Mouse (Mus musculus): ENCODE data around the gene Htt. TPM values are rescaled to one million over a fixed set of nuclear protein-coding genes. Genes with fewer than 3 reads are reported as not detected.

Gene Htt
- polyA plus RNA-seq, 1 experiment = 45.7 TPM

DNA sequence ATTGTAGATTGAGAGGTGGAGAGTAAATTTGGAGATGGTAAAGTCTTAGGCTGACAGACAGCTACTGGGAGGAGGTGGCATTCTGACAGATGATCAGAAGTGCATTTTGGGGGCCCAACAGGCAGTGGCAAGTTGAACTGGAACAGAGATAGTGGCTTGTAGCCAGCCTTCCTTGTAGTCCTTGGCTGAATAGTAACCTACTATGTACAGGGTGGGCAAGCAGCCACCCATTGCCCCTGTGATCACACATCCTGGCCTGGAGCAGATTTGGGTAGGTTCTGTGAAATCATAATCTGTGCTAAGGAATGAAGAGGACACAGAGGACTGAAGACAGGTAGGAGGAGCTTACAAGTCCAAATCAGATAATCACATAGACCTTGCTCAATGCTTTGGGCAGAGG, 142.9 kb downstream of the Htt start:
- Histone ChIP-seq H3K27ac (ENCODE audit: insufficient read depth, low read depth, low read length) (no peak overlapping the region), H3K4me1 (ENCODE audit: control insufficient read depth, insufficient read depth, low read length) (0 out of 2 replicates have a peak, but pooled peaks cover 2% of the 10 kb centered on the region), H3K4me3 (ENCODE audit: insufficient read depth, low read depth, low read length) (no peak overlapping the region)
- no peak for TF ChIP-seq POLR2A (IDR thresholded peaks at IDR 0.05; ENCODE audit: insufficient read depth, low read depth, low read length)
- no peak for TF ChIP-seq CTCF (IDR thresholded peaks at IDR 0.05; ENCODE audit: insufficient read depth, low read depth, low read length)

DNA sequence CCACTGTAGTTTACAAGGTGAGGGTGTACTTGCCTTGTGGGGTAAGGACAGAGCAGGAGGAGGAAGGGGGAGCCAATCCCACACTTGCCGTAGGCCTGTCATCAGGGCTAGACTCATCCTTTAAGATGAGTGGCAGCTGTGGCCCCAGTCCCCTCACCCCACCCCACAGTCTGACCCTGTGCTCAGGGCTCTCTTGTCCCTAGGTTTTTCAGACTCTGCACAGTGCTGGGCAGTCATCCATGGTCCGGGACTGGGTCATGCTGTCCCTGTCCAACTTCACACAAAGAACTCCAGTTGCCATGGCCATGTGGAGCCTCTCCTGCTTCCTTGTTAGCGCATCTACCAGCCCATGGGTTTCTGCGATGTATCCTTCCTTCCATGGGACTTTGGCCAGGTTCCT, 145.7 kb downstream of the Htt start:
- WGBS = 86% methylated on average over 4 of the region's 4 CpGs

DNA sequence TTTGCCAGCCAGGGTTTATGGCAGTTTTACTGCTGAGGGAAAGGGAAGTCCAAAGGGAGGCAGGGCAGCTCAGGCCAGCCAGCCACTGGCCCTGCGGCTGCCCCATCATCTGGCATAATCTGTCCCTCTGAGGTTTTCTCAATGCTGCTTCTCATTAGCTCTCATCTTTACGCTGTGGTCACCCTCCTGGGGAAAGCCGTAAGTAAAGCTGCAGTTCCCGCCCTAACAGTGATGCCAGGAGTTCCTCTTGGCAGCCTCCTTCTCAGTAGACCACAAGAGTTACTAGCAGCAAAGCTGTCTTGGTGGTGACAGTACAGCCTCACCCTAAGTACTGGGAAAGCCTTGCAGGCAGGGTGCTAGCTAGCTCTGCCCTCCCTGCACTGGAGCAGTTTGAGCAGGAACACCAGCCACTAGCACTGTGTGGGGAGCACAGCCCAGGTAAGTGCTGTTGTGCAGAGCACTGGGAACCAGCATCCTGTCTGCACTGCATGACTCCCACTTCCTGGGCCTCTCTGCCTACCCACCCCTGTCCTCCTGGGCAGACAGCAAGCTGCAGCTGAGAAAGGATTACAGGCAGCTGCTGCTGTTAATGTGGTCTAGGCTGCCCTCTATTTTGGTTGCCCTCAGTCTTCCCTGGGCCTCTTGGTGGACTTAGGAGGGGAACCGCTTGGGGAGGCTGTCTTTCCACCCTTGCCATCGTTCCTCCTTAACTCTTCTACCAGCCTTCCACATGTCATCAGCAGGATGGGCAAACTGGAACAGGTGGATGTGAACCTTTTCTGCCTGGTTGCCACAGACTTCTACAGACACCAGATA, 146.6 kb downstream of the Htt start, which contains the start of gene Msantd1:
Msantd1 (plus strand) TSS at position 103 of the 816 bp plus-strand sequence.
- 74% methylated on average over 6 of the region's 6 CpGs for WGBS
- Histone ChIP-seq H3K27ac (ENCODE audit: insufficient read depth, low read depth, low read length) (no peak within 1 kb of the TSS), H3K4me3 (ENCODE audit: insufficient read depth, low read depth, low read length) (no peak within 1 kb of the TSS), H3K4me1 (ENCODE audit: control insufficient read depth, insufficient read depth, low read length) (no peaks in the 10 kb centered on the region)
- TF ChIP-seq POLR2A (IDR thresholded peaks at IDR 0.05; ENCODE audit: insufficient read depth, low read depth, low read length) (no peak), CTCF (IDR thresholded peaks at IDR 0.05; ENCODE audit: insufficient read depth, low read depth, low read length) (no peak)

More for the DNA sequence above, 145.7 kb downstream of the Htt start:
- TF ChIP-seq POLR2A (IDR thresholded peaks at IDR 0.05; ENCODE audit: insufficient read depth, low read depth, low read length) (no peak), CTCF (IDR thresholded peaks at IDR 0.05; ENCODE audit: insufficient read depth, low read depth, low read length) (no peak)
- H3K27ac ChIP-seq (ENCODE audit: insufficient read depth, low read depth, low read length) = no peak overlapping the region
- H3K4me1 ChIP-seq (ENCODE audit: control insufficient read depth, insufficient read depth, low read length) = no peaks in the 10 kb centered on the region
- no peak overlapping the region for H3K4me3 ChIP-seq (ENCODE audit: insufficient read depth, low read depth, low read length)

DNA sequence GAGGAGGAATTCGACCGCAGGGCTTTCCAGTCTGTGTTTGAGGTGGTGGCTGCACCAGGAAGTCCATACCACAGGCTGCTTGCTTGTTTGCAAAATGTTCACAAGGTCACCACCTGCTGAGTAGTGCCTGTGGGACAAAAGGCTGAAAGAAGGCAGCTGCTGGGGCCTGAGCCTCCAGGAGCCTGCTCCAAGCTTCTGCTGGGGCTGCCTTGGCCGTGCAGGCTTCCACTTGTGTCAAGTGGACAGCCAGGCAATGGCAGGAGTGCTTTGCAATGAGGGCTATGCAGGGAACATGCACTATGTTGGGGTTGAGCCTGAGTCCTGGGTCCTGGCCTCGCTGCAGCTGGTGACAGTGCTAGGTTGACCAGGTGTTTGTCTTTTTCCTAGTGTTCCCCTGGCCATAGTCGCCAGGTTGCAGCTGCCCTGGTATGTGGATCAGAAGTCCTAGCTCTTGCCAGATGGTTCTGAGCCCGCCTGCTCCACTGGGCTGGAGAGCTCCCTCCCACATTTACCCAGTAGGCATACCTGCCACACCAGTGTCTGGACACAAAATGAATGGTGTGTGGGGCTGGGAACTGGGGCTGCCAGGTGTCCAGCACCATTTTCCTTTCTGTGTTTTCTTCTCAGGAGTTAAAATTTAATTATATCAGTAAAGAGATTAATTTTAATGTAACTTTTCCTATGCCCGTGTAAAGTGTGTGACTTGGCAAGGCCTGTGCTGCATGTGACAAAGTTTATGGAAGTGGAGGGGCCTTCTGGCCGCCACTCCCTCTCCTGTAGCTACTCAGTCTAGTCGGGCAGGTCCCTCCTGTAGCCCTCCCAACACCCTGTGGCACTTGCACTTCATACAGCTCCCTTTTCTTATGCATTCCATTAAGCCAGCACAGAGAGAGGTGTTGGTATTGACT, 147.4 kb downstream of the Htt start:
- TF ChIP-seq CTCF (IDR thresholded peaks at IDR 0.05; ENCODE audit: insufficient read depth, low read depth, low read length) = no peak
- TF ChIP-seq POLR2A (IDR thresholded peaks at IDR 0.05; ENCODE audit: insufficient read depth, low read depth, low read length) = no peak
- Histone ChIP-seq H3K4me1 (ENCODE audit: control insufficient read depth, insufficient read depth, low read length) (no peaks in the 10 kb centered on the region), H3K27ac (ENCODE audit: insufficient read depth, low read depth, low read length) (no peak overlapping the region), H3K4me3 (ENCODE audit: insufficient read depth, low read depth, low read length) (no peak overlapping the region)
- 77% methylated on average over 9 of the region's 9 CpGs for whole genome bisulfite sequencing

DNA sequence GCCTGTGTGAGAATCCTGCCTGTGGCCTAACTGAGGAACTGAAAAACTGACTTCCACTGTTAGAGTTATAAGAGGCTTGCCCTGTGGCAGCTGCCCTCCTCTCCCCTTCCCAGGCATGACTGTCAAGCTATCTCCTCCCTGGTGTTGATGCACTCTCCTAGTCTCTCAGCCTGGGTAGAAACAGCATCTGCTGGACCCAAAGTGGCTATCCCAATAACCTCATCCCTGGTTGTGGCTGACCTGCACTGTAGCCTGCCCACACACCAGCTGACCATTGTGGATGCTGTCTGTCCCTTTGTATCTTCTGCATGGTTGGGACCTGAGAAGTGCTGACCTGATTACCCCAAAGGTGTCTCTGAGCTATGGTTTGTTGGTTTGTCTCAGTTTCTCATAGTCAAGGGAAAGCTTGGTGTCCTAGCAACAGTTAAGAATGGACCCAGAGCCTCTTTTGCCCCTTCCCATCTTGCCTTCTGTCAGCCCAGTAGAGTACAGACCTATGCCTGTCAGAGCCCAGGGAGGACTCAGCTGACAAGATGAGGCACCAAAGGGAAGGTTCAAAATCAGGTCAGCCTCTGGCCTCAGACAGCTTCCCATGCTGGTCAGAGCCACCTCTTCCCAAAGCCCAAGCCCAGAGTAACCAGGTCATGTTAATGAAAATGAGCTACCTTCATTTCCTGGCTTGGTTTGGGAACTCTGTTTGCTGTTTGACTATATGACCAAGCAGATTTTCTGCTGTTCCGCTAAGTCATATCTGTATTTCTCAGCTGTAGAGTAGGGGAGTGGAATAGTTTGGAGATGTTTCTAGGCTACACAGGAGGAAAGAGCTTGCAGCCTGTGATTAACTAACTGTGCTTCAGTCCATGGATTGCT, 148.3 kb downstream of the Htt start:
- TF ChIP-seq CTCF (IDR thresholded peaks at IDR 0.05; ENCODE audit: insufficient read depth, low read depth, low read length) = no peak
- no peak for TF ChIP-seq POLR2A (IDR thresholded peaks at IDR 0.05; ENCODE audit: insufficient read depth, low read depth, low read length)
- no peak overlapping the region for H3K4me3 ChIP-seq (ENCODE audit: insufficient read depth, low read depth, low read length)
- WGBS = 92% methylated on average over 1 of the region's 1 CpGs
- H3K27ac ChIP-seq (ENCODE audit: insufficient read depth, low read depth, low read length) = no peak overlapping the region
- H3K4me1 ChIP-seq (ENCODE audit: control insufficient read depth, insufficient read depth, low read length) = no peaks in the 10 kb centered on the region

DNA sequence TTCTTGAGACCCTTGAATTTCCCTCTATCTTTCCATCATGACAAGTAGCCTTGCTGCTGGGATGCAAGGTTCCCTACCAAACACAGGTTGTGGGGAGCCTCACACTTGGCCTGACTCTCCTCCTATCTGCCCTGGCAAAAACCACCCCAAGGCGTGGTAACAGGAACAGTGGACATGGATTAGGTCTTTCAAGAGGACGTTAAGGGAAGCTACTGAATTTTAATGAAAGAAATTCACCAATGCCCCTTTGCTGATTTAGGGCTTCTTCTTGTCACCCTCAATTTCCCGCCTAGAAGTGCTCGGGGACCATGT, 148.9 kb downstream of the Htt start:
- TF ChIP-seq POLR2A (IDR thresholded peaks at IDR 0.05; ENCODE audit: insufficient read depth, low read depth, low read length) = no peak
- no peak for TF ChIP-seq CTCF (IDR thresholded peaks at IDR 0.05; ENCODE audit: insufficient read depth, low read depth, low read length)
- H3K4me3 ChIP-seq (ENCODE audit: insufficient read depth, low read depth, low read length) = no peak overlapping the region
- no peak overlapping the region for H3K27ac ChIP-seq (ENCODE audit: insufficient read depth, low read depth, low read length)
- no peaks in the 10 kb centered on the region for H3K4me1 ChIP-seq (ENCODE audit: control insufficient read depth, insufficient read depth, low read length)
- 83% methylated on average over 4 of the region's 4 CpGs for WGBS

DNA sequence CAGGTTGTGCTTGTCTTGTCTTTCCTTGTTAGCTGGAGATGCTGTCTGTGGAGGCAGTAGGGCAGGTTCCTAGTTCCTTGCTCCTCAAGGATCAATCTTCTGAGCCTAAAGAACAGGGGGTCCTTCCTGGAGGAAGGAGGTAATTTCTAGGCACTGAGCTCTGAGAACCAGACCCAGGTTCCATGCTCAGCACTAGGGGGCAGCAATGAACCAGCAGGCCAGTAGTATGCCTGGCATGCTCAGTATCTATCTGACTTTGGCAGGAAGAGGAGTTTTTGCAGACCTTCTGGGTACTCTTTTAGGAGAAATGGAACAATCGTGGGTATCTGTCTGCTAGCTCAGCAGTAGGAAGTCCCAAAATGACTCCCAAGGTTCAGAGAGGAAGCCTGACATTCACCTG, 154.3 kb downstream of the Htt start:
- peaks cover 14% of the 10 kb centered on the region for H3K4me1 ChIP-seq (ENCODE audit: control insufficient read depth, insufficient read depth, low read length)
- no peak for TF ChIP-seq POLR2A (IDR thresholded peaks at IDR 0.05; ENCODE audit: insufficient read depth, low read depth, low read length)
- 0 out of 2 replicates have a peak, but pooled peaks have one; percentile 26 for TF ChIP-seq CTCF (IDR thresholded peaks at IDR 0.05; ENCODE audit: insufficient read depth, low read depth, low read length)
- H3K27ac ChIP-seq (ENCODE audit: insufficient read depth, low read depth, low read length) = no peak overlapping the region
- WGBS = 3% methylated on average over 1 of the region's 1 CpGs
- H3K4me3 ChIP-seq (ENCODE audit: insufficient read depth, low read depth, low read length) = no peak overlapping the region

DNA sequence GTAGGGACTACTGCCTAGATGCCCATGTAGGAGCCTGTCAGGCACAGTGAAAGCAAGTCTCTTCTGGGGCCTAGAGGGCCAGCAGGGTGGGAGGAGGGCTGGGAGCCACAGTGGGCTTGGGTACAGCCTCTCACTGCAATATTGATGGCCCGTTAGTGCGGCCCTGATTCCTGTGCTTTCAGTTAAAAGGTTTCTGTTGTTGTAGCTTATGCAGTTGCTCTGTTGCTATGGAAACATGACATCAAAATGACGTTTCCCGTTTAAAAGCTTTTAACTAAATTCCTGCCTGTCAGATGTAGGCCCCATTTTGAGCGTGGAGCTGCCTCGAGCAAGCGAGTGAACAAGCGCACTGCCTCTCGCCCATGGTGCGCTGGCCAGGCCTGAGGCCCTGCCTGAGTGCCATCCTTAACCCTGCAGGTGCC, 155.7 kb downstream of the Htt start:
- H3K4me3 ChIP-seq (ENCODE audit: insufficient read depth, low read depth, low read length) = no peak overlapping the region
- H3K4me1 ChIP-seq (ENCODE audit: control insufficient read depth, insufficient read depth, low read length) = peaks cover 14% of the 10 kb centered on the region
- 39% methylated on average over 10 of the region's 10 CpGs for WGBS
- H3K27ac ChIP-seq (ENCODE audit: insufficient read depth, low read depth, low read length) = no peak overlapping the region
- TF ChIP-seq POLR2A (IDR thresholded peaks at IDR 0.05; ENCODE audit: insufficient read depth, low read depth, low read length) = no peak
- no peak for TF ChIP-seq CTCF (IDR thresholded peaks at IDR 0.05; ENCODE audit: insufficient read depth, low read depth, low read length)

All from olfactory bulb, adult 2 months (tissue).